Mouse (Mus musculus): ENCODE measurements at regions not wholly inside any gene's neighbourhood (a gene's known extent, or its start where the extent isn't known, plus 50 kb on each side); places are given as distances from the start of the nearest gene placed in this dataset.

DNA sequence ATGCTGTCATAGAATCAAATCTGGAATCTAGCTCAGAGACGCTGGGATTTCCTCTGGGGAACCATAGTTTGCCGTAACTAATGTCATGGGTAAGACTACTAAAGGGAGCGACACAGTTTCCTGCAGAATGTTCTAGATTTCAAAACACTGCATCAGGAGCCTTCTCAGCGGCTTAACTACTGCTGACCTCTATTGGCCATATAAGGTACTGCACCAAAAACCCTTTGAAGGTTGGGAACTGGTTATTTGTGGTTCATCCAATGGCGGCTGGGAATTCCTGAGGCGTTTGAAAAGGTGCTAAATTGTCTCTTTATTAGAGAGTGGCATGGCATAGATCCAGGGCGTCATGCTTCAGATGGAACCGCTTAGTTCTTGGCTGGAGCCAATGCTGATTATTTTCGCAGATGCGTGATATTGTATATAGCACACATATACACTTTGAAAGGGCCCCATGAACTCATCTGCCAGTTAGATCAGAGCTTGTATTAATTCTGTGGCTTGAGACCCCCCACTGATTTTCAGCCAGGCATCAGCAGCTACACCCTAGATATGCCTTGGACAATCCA is 308.4 kb downstream of the Foxa2 start:
- TF ChIP-seq CTCF (IDR thresholded peaks at IDR 0.05; ENCODE audit: low read depth, low read length) (peak; percentile 37; the same call in 1 of the 2 replicates), POLR2A (IDR thresholded peaks at IDR 0.05; ENCODE audit: extremely low read depth, insufficient read depth, low read length) (no peak)

All from liver, adult 2 months (tissue).